Comparison of ENCODE assay signal across 10 mouse cellular contexts in genomic region chr12:31507718-31508364, GRCm38 (mm10). TPM values are rescaled to one million over a fixed set of nuclear protein-coding genes. Genes with fewer than 3 reads are reported as not detected.
DNase-seq lines count a peak whose midpoint lies in the region; ATAC-seq lines count a peak whose summit lies in the region.
"Had no signal": no experiment of that assay in that cellular context is flagged by ENCODE, and none has a peak within 500 bp of the region (broad histone marks: within the 10 kb centered on the region; RNA-seq: fewer than 3 reads in every experiment).

No protein-coding gene starts in this region.

- H3K27ac ChIP-seq in neural tube, embryonic 15.5 days (replicated peaks): no peak overlapping the region
- H3K27ac ChIP-seq: heart, embryonic 13.5 days; macrophage had no signal

- no peaks in the 10 kb centered on the region for H3K4me1 ChIP-seq in neural tube, embryonic 15.5 days

- no peaks in the 10 kb centered on the region for H3K9me3 ChIP-seq in neural tube, embryonic 15.5 days (replicated peaks)
- H3K9me3 ChIP-seq: heart, embryonic 13.5 days had no signal

- 45% methylated on average over 6 of the region's 6 CpGs for WGBS in neural tube, embryonic 15.5 days

- no peaks in the 10 kb centered on the region for H3K27me3 ChIP-seq in neural tube, embryonic 15.5 days (replicated peaks)

- no peak overlapping the region for H3K4me2 ChIP-seq in neural tube, embryonic 15.5 days
- H3K4me2 ChIP-seq: heart, embryonic 13.5 days had no signal

- H3K9ac ChIP-seq in neural tube, embryonic 15.5 days (replicated peaks): no peak overlapping the region
- H3K9ac ChIP-seq: heart, embryonic 13.5 days had no signal

- H3K36me3 ChIP-seq in neural tube, embryonic 15.5 days: no peaks in the 10 kb centered on the region
- H3K36me3 ChIP-seq: heart, embryonic 13.5 days had no signal

- peak; percentile 51 for ATAC-seq in CD4-positive, CD25-positive, alpha-beta regulatory T cell, adult 4 months
- ATAC-seq in neural tube, embryonic 15.5 days (ENCODE audit: low FRiP score): no peak
- no peak for ATAC-seq in monocyte, adult 5-6 weeks (replicated peaks; ENCODE audit: insufficient number of reproducible peaks, low FRiP score, low TSS enrichment, poor library complexity, severe bottlenecking)

- DNase-seq in cerebellum, adult 8-10 months: peak; percentile 50
- DNase-seq in cerebellum, adult 11-12 months: no peak
- peak; percentile 33 for DNase-seq in layer of hippocampus, adult 9-10 months (ENCODE audit: low spot score)
- DNase-seq in layer of hippocampus, postnatal 36 days: no peak
- DNase-seq in embryo, embryonic 10.5 days (ENCODE audit: low spot score): peak; percentile 71

- H3K4me3 ChIP-seq in neural tube, embryonic 15.5 days (replicated peaks): no peak overlapping the region
- H3K4me3 ChIP-seq: heart, embryonic 13.5 days had no signal

RNA-seq across cellular contexts. Expression of gene Cbll1, which starts 8.4 kb away (rescaled TPM):
- 10 to 100 TPM; 25.3 to 27.6 TPM for total RNA-seq in layer of hippocampus, postnatal 36 days (2021)
- 10 to 100 TPM; 26.2 to 32.6 TPM for polyA plus RNA-seq in CD4-positive, CD25-positive, alpha-beta regulatory T cell, adult 4 months (2017; shearing (Covaris generic))
- 13.2 and 16.5 TPM in 2 replicates for polyA plus RNA-seq in neural tube, embryonic 15.5 days (2015; fragmentation: Nextera tagmentation; extraction: Ambion mirVana)
- total RNA-seq in monocyte, adult 5-6 weeks (2017): 7.9 to 10.1 TPM (median 8.9 TPM) in 3 replicates

RNA-seq across cellular contexts. Expression of gene Slc26a4, which starts 51.9 kb away (rescaled TPM):
- total RNA-seq in layer of hippocampus, postnatal 36 days (2021): 10 to 100 TPM; 11.8 to 11.9 TPM
- not detected for polyA plus RNA-seq in CD4-positive, CD25-positive, alpha-beta regulatory T cell, adult 4 months (2017; shearing (Covaris generic))
- 0.08 TPM in 1 of 2 replicates, not detected in the other for polyA plus RNA-seq in neural tube, embryonic 15.5 days (2015; fragmentation: Nextera tagmentation; extraction: Ambion mirVana)
- not detected in 3 replicates for total RNA-seq in monocyte, adult 5-6 weeks (2017)
- polyA plus RNA-seq: macrophage had no signal

Comparison
In these comparisons a context has a peak if more than half of its experiments do, and no peak if none do; other contexts are left out.
1. DNase-seq: peak in cerebellum, adult 8-10 months (single experiment), layer of hippocampus, adult 9-10 months (single experiment) and embryo, embryonic 10.5 days (single experiment); none in cerebellum, adult 11-12 months (single experiment) and layer of hippocampus, postnatal 36 days (0 of 2).
2. RNA of gene Slc26a4, which starts 51.9 kb away (total RNA-seq): 11.8 to 11.9 TPM in layer of hippocampus, postnatal 36 days; not detected in monocyte, adult 5-6 weeks; every median in the first group is over 10 times any median in the second.